Mouse (Mus musculus): ENCODE results near the gene Aldh4a1. TPM values are rescaled to one million over a fixed set of nuclear protein-coding genes. Genes with fewer than 3 reads are reported as not detected.

The Aldh4a1 gene
- polyA plus RNA-seq, 1 experiment from 2014 or later = 31.1 TPM

GRCm38 (mm10) chr4:139640775-139641174, 18.1 kb downstream of the Aldh4a1 start:
- no peak for ATAC-seq
- H3K27ac ChIP-seq (ENCODE audit: low read length) = no peak overlapping the region
- H3K27me3 ChIP-seq (replicated peaks; ENCODE audit: control insufficient read depth, insufficient read depth, low read length) = peaks cover 8% of the 10 kb centered on the region; the same call in 1 of the 2 replicates
- H3K4me1 ChIP-seq (replicated peaks; ENCODE audit: control insufficient read depth, insufficient read depth, low read length) = peaks cover 7% of the 10 kb centered on the region; the same call in 1 of the 2 replicates
- H3K9ac ChIP-seq (replicated peaks; ENCODE audit: low read depth, low read length) = no peak overlapping the region
- no peaks in the 10 kb centered on the region for H3K9me3 ChIP-seq (ENCODE audit: control insufficient read depth, low read length)
- no peak overlapping the region for H3K4me3 ChIP-seq (replicated peaks; ENCODE audit: low read length)
- WGBS = 59% methylated on average over 6 of the region's 6 CpGs
- no peak overlapping the region for H3K4me2 ChIP-seq (ENCODE audit: low read length)
- H3K36me3 ChIP-seq (ENCODE audit: control insufficient read depth, insufficient read depth) = no peaks in the 10 kb centered on the region

GRCm38 (mm10) chr4:139641829-139642425, 19.3 kb downstream of the Aldh4a1 start:
- 4% methylated on average over 30 of the region's 30 CpGs for WGBS
- ATAC-seq = peak; percentile 15; the same call in 1 of the 2 replicates
- no peaks in the 10 kb centered on the region for H3K36me3 ChIP-seq (ENCODE audit: control insufficient read depth, insufficient read depth)
- peak overlapping the region; percentile 22; the same call in 1 of the 2 replicates for H3K9ac ChIP-seq (replicated peaks; ENCODE audit: low read depth, low read length)
- peak overlapping the region; percentile 40 for H3K4me2 ChIP-seq (ENCODE audit: low read length)
- no peak overlapping the region for H3K27ac ChIP-seq (ENCODE audit: low read length)
- H3K4me3 ChIP-seq (replicated peaks; ENCODE audit: low read length) = 0 out of 2 replicates have a peak overlapping the region, but pooled peaks have one; percentile 6
- peaks cover 8% of the 10 kb centered on the region; the same call in 1 of the 2 replicates for H3K27me3 ChIP-seq (replicated peaks; ENCODE audit: control insufficient read depth, insufficient read depth, low read length)
- no peaks in the 10 kb centered on the region for H3K9me3 ChIP-seq (ENCODE audit: control insufficient read depth, low read length)
- peaks cover 7% of the 10 kb centered on the region; the same call in 1 of the 2 replicates for H3K4me1 ChIP-seq (replicated peaks; ENCODE audit: control insufficient read depth, insufficient read depth, low read length)

GRCm38 (mm10) chr4:139643972-139644371, 21.3 kb downstream of the Aldh4a1 start:
- ATAC-seq = peak; percentile 35; the same call in 1 of the 2 replicates
- no peak overlapping the region for H3K9ac ChIP-seq (replicated peaks; ENCODE audit: low read depth, low read length)

GRCm38 (mm10) chr4:139646916-139647315, 24.2 kb downstream of the Aldh4a1 start:
- no peak overlapping the region for H3K4me2 ChIP-seq (ENCODE audit: low read length)
- 86% methylated on average over 7 of the region's 7 CpGs for WGBS
- H3K9me3 ChIP-seq (ENCODE audit: control insufficient read depth, low read length) = no peaks in the 10 kb centered on the region
- ATAC-seq = no peak
- H3K4me1 ChIP-seq (replicated peaks; ENCODE audit: control insufficient read depth, insufficient read depth, low read length) = peaks cover 3% of the 10 kb centered on the region; the same call in 1 of the 2 replicates
- no peak overlapping the region for H3K9ac ChIP-seq (replicated peaks; ENCODE audit: low read depth, low read length)
- H3K4me3 ChIP-seq (replicated peaks; ENCODE audit: low read length) = no peak overlapping the region
- no peak overlapping the region for H3K27ac ChIP-seq (ENCODE audit: low read length)
- H3K27me3 ChIP-seq (replicated peaks; ENCODE audit: control insufficient read depth, insufficient read depth, low read length) = peaks cover 4% of the 10 kb centered on the region; the same call in 1 of the 2 replicates
- H3K36me3 ChIP-seq (ENCODE audit: control insufficient read depth, insufficient read depth) = no peaks in the 10 kb centered on the region

More at GRCm38 (mm10) chr4:139643972-139644371, 21.3 kb downstream of the Aldh4a1 start:
- Histone ChIP-seq H3K27ac (ENCODE audit: low read length) (no peak overlapping the region), H3K27me3 (replicated peaks; ENCODE audit: control insufficient read depth, insufficient read depth, low read length) (peaks cover 8% of the 10 kb centered on the region; the same call in 1 of the 2 replicates), H3K4me2 (ENCODE audit: low read length) (no peak overlapping the region), H3K9me3 (ENCODE audit: control insufficient read depth, low read length) (no peaks in the 10 kb centered on the region), H3K4me1 (replicated peaks; ENCODE audit: control insufficient read depth, insufficient read depth, low read length) (peaks cover 7% of the 10 kb centered on the region; the same call in 1 of the 2 replicates), H3K36me3 (ENCODE audit: control insufficient read depth, insufficient read depth) (no peaks in the 10 kb centered on the region), H3K4me3 (replicated peaks; ENCODE audit: low read length) (no peak overlapping the region)
- 19% methylated on average over 9 of the region's 9 CpGs for WGBS

GRCm38 (mm10) chr4:139650086-139650743, 27.5 kb downstream of the Aldh4a1 start:
- no peaks in the 10 kb centered on the region for H3K36me3 ChIP-seq (ENCODE audit: control insufficient read depth, insufficient read depth)
- ATAC-seq = no peak
- no peak overlapping the region for H3K4me3 ChIP-seq (replicated peaks; ENCODE audit: low read length)
- WGBS = 84% methylated on average over 15 of the region's 15 CpGs
- H3K27ac ChIP-seq (ENCODE audit: low read length) = no peak overlapping the region
- no peaks in the 10 kb centered on the region for H3K4me1 ChIP-seq (replicated peaks; ENCODE audit: control insufficient read depth, insufficient read depth, low read length)
- no peak overlapping the region for H3K4me2 ChIP-seq (ENCODE audit: low read length)
- no peak overlapping the region for H3K9ac ChIP-seq (replicated peaks; ENCODE audit: low read depth, low read length)
- no peaks in the 10 kb centered on the region for H3K9me3 ChIP-seq (ENCODE audit: control insufficient read depth, low read length)
- H3K27me3 ChIP-seq (replicated peaks; ENCODE audit: control insufficient read depth, insufficient read depth, low read length) = no peaks in the 10 kb centered on the region

GRCm38 (mm10) chr4:139650907-139651306, 28.2 kb downstream of the Aldh4a1 start:
- Histone ChIP-seq H3K27ac (ENCODE audit: low read length) (no peak overlapping the region), H3K4me3 (replicated peaks; ENCODE audit: low read length) (no peak overlapping the region), H3K4me2 (ENCODE audit: low read length) (no peak overlapping the region), H3K9ac (replicated peaks; ENCODE audit: low read depth, low read length) (no peak overlapping the region), H3K4me1 (replicated peaks; ENCODE audit: control insufficient read depth, insufficient read depth, low read length) (no peaks in the 10 kb centered on the region), H3K27me3 (replicated peaks; ENCODE audit: control insufficient read depth, insufficient read depth, low read length) (no peaks in the 10 kb centered on the region), H3K36me3 (ENCODE audit: control insufficient read depth, insufficient read depth) (no peaks in the 10 kb centered on the region), H3K9me3 (ENCODE audit: control insufficient read depth, low read length) (no peaks in the 10 kb centered on the region)
- no peak for ATAC-seq
- WGBS = 81% methylated on average over 11 of the region's 11 CpGs

- H3K4me3 ChIP-seq (replicated peaks; ENCODE audit: low read length) = no peak within 1 kb of the TSS
- H3K9ac ChIP-seq (replicated peaks; ENCODE audit: low read depth, low read length) = no peak within 1 kb of the TSS
- no peaks in the 10 kb centered on the region for H3K9me3 ChIP-seq (ENCODE audit: control insufficient read depth, low read length)
- ATAC-seq = no peak
- no peak within 1 kb of the TSS for H3K27ac ChIP-seq (ENCODE audit: low read length)
- H3K4me2 ChIP-seq (ENCODE audit: low read length) = no peak within 1 kb of the TSS
- 86% methylated on average over 8 of the region's 8 CpGs for WGBS
- no peaks in the 10 kb centered on the region for H3K36me3 ChIP-seq (ENCODE audit: control insufficient read depth, insufficient read depth)
- H3K27me3 ChIP-seq (replicated peaks; ENCODE audit: control insufficient read depth, insufficient read depth, low read length) = no peaks in the 10 kb centered on the region
- no peaks in the 10 kb centered on the region for H3K4me1 ChIP-seq (replicated peaks; ENCODE audit: control insufficient read depth, insufficient read depth, low read length)
Observed at GRCm38 (mm10) chr4:139653238-139653637, 30.6 kb downstream of the Aldh4a1 start, which contains the start of gene Tas1r2. Tas1r2 (plus strand) TSS chr4:139653538.

- no peak overlapping the region for H3K4me3 ChIP-seq (replicated peaks; ENCODE audit: low read length)
- ATAC-seq = no peak
- no peak overlapping the region for H3K27ac ChIP-seq (ENCODE audit: low read length)
- no peaks in the 10 kb centered on the region for H3K27me3 ChIP-seq (replicated peaks; ENCODE audit: control insufficient read depth, insufficient read depth, low read length)
- H3K4me1 ChIP-seq (replicated peaks; ENCODE audit: control insufficient read depth, insufficient read depth, low read length) = no peaks in the 10 kb centered on the region
- no peak overlapping the region for H3K4me2 ChIP-seq (ENCODE audit: low read length)
- H3K9ac ChIP-seq (replicated peaks; ENCODE audit: low read depth, low read length) = no peak overlapping the region
- H3K36me3 ChIP-seq (ENCODE audit: control insufficient read depth, insufficient read depth) = no peaks in the 10 kb centered on the region
- WGBS = 78% methylated on average over 14 of the region's 14 CpGs
- H3K9me3 ChIP-seq (ENCODE audit: control insufficient read depth, low read length) = no peaks in the 10 kb centered on the region
Observed at GRCm38 (mm10) chr4:139661897-139662296, 39.2 kb downstream of the Aldh4a1 start.

- WGBS = 14% methylated on average over 6 of the region's 6 CpGs
- Histone ChIP-seq H3K27me3 (replicated peaks; ENCODE audit: control insufficient read depth, insufficient read depth, low read length) (no peaks in the 10 kb centered on the region), H3K4me1 (replicated peaks; ENCODE audit: control insufficient read depth, insufficient read depth, low read length) (no peaks in the 10 kb centered on the region), H3K9me3 (ENCODE audit: control insufficient read depth, low read length) (no peaks in the 10 kb centered on the region), H3K9ac (replicated peaks; ENCODE audit: low read depth, low read length) (no peak overlapping the region), H3K27ac (ENCODE audit: low read length) (no peak overlapping the region), H3K36me3 (ENCODE audit: control insufficient read depth, insufficient read depth) (no peaks in the 10 kb centered on the region), H3K4me2 (ENCODE audit: low read length) (no peak overlapping the region), H3K4me3 (replicated peaks; ENCODE audit: low read length) (no peak overlapping the region)
- ATAC-seq = peak; percentile 40; the same call in 1 of the 2 replicates
Observed at GRCm38 (mm10) chr4:139667632-139668031, 45.0 kb downstream of the Aldh4a1 start.

Data from forebrain, embryonic 16.5 days (tissue).